Mouse (Mus musculus) megakaryocyte, adult 5-6 weeks (primary cell): ENCODE measurements around the gene Upb1. TPM values are rescaled to one million over a fixed set of nuclear protein-coding genes. Genes with fewer than 3 reads are reported as not detected.
A peak's percentile ranks its signal among the peaks of the same experiment; 100 is the strongest.

ENCODE experiments used
- ATAC-seq: 2 replicates; pipeline ENCODE4 v1.8.0; 2016; ENCODE audit warnings: mild to moderate bottlenecking, inconsistent platforms; ENCODE audit not compliant: poor library complexity, severe bottlenecking
- total RNA-seq, 2 experiments: library from RNA; stranded (forward) in 1 of 2; stranded (reverse) in 1 of 2; fragments of 153-499, 151-499 nt in 1 of 2; fragments of 221-1000, 200-1000 nt in 1 of 2; gene quantifications; 2 replicates each; pipeline versions ENCODE4 v1.2.3 to v1.2.4; 2015 to 2017

The Upb1 gene
- total RNA-seq, 2 experiments from 2014 or later: 18.1 to 33.3 TPM

DNA sequence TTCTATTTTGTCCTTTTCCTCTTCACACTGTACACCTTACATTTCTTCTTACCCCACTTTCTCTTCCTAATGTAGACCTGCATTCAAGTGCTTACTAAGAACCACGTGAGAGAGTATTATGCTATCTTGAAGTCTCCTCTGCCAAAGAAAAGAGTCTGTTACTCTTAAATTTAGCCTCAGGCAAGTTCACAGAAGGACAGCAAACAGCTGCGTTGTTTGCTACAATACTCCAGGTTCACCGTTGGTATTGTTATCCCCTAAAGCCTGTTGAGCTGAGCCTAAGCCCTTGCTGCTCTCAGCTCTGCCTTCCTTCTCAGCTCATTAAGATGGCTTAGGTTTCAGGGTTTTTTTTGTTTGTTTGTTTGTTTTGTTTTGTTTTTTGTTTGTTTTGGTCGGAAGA, 17.8 kb downstream of the Upb1 start:
- ATAC-seq: no peak

- ATAC-seq: peak; percentile 26; the same call in 1 of the 2 replicates
Measured at GRCm38 (mm10) chr10:75424498-75424901, 23.6 kb downstream of the Upb1 start.

DNA sequence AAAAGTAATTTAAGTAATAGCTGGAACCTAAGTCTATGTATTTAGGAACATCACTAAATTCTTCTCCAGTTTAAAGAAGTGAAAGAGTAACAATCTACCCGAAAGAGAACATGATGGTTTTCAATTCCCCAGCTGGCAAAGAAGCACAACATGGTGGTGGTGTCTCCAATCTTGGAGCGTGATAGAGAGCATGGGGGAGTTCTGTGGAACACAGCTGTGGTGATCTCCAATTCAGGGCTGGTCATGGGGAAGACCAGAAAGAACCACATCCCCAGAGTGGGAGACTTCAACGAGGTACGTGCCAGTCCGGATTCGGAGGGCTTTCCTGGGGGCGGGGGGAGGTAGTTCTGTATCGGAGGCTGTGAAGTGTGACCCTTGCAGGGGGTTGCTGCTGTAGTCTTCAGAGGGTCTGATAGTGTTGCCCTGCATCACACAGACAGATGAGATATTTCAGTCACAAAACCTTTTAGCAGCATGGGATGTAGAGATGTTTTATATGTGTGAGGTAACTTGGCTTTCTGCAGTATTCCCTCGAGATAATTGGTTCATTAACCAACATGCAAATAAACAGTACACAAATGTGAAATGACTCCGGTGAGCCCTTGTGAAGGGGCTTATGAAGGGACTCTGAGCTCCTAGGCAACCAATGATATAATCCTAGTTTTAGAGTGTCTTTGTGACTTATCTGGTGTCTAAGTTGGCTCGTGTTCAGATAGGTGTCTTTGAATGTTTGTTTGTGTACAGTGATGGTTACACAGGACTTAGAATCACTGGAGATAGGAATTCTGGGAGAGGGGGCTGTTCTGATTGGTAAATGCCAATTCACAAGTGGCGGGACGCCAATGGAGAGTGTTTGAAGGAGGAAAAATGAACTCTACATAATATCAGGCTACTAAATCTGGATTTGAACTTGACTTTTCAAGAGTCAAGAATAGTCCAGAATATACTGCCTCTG, 27.4 kb downstream of the Upb1 start:
- ATAC-seq: no peak

DNA sequence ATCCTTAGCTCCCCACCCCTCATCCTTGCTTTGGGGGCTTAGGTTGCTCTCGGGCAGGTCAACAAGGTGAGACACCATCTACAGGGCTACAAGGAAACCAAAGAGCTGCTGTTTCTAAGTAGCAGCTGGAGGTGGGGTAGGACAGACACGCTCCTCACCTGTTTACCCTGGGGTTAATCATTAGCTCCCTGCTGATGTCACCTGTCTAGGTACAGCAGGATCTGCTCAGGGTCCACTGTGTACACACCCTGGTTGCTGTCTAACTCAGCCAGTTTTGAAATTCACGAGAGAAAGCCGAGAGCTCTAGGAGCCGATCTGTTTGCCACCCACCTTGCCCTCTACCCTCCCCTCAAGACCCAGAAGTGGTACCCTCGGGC, 28.1 kb downstream of the Upb1 start:
- no peak for ATAC-seq

- ATAC-seq: peak; percentile 83
Measured at GRCm38 (mm10) chr10:75429522-75430146, 28.7 kb downstream of the Upb1 start.

DNA sequence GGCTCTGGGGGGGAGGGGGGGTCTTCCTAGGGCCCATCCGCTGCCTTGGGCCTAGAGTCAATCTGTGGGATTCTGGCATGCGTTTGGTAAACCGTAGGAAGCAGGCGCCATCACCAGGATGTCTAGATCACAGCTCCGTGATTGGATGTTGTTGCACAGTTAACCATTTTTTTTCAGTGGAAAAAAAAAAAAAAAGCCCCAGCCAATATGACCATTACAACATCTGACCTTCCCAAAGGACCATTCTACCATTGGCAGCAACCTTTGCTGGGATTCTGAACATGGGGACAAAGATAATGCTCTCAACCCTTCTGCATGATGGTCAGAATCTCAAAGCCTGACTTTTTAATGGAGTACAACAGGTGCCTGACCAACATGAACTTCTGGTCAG, 29.2 kb downstream of the Upb1 start:
- ATAC-seq: no peak

DNA sequence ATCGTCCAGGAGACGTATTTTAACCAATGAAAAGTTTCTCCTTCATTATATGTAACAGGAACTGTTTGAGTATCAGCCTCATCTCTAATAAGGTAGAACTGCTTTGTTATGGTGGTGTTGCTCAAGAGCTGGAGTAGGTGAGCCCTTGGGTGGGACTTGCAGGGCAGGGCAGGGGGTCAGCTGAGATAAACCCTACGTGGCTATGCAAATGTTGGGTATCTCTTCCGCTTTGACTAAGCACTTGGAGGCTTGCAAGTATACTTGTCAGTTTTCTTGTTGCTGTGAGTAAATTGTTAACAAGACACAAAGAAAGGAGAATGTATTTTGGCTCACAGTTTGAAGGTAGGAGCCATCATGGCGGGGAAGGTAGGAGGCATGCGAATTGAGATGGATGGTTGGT, 29.7 kb downstream of the Upb1 start:
- ATAC-seq: no peak

GRCm38 (mm10) chr10:75436604-75437217, 35.8 kb downstream of the Upb1 start:
- ATAC-seq: peak; percentile 83

DNA sequence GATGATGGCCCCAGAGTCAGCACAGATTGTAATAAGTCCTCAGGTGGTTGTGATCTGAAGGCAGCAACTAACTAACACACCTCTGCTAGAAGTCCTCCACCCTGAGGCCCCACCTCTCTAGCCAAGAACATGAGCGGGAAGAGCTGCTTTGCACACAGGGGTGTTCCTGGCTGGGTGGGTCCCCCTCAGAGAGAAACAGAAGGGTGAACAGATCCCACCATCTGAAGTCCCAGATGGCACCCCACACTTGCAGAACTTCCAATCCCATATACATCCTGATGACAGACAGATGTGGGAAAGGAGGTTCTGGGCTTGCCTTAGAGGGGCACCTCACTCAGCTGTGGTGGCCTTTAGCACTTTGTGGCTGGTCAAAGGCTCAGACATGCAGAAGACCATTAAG, 36.4 kb downstream of the Upb1 start:
- ATAC-seq: no peak

DNA sequence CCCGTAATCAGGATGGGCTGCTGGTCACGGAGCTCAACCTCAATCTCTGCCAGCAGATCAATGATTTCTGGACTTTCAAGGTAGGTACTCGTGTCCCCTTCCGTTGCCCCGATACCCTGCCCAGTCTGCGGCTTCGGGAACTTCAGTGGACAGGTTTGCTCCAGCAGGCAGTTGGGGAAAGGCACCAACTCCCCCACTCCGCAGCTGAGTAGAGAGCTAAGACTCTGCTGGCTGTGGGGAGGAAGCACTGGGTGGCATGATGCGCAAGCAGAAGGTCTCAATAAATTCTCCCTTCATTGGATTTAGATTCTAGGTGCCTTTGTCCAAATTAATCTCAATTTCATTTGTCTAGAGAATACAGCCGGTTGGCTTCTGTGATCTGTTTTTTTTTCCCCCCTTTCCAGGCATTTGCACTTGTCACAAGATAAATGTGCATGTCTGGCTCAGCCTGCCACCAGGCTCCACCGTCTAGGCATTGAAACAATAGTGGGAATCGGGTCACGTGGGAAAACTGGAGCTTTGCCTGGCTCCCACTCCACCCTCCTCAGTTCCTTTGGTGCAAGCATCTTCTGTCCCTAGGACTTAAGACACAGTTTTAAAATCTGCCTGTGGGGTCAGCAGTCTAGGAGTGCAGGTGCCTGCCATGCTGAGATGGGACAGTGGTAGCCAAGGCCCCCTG, 37.4 kb downstream of the Upb1 start:
- ATAC-seq: no peak

GRCm38 (mm10) chr10:75439211-75439811, 38.4 kb downstream of the Upb1 start:
- ATAC-seq: 0 out of 2 replicates have a peak, but pooled peaks have one; percentile 29

GRCm38 (mm10) chr10:75440756-75441155, 39.8 kb downstream of the Upb1 start:
- no peak for ATAC-seq

DNA sequence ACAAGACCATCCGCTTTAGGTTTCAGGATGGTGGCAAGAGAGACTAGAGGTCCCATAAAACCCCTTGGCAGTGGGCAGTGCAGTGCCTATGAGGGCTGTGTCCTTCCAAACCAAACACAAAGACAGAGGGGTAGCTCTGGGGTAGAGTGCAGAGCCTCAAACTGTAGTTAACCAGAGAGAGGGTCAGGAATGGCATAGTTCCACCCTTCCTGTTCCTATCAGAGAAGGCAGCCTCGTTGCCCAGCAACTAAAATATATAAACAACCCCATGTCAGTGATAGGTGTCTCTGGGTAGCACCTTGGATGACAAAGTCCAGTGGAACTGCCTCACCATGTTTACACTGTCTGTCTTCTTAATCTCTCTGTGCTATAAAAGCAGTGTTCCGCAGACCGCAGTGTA, 40.9 kb downstream of the Upb1 start:
- ATAC-seq: no peak

- no peak for ATAC-seq
Measured at GRCm38 (mm10) chr10:75443017-75443416, 42.1 kb downstream of the Upb1 start.

- no peak for ATAC-seq
Measured at GRCm38 (mm10) chr10:75444111-75444826, 43.4 kb downstream of the Upb1 start.

GRCm38 (mm10) chr10:75445030-75445429, 44.1 kb downstream of the Upb1 start:
- ATAC-seq: no peak

GRCm38 (mm10) chr10:75446501-75447083, 45.7 kb downstream of the Upb1 start:
- no peak for ATAC-seq

DNA sequence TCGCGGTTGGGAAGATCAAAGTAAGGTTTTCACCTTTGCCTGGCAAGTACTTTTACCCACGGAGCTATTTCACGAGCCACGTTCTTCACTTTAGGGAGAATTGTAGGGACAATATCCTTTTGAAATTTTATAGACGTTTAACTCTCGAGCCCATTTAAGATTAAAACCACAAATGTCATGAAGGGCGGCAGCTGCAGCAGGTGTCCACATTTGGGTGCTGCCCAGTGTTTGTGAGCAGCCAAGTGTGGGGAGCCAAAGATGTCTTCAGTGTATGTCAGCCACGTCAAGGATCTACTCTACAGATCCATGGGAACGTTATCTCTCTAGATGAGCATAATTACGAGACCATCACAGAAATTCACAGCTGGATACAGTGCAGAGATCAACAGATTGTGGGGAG, 46.6 kb downstream of the Upb1 start:
- ATAC-seq: no peak

DNA sequence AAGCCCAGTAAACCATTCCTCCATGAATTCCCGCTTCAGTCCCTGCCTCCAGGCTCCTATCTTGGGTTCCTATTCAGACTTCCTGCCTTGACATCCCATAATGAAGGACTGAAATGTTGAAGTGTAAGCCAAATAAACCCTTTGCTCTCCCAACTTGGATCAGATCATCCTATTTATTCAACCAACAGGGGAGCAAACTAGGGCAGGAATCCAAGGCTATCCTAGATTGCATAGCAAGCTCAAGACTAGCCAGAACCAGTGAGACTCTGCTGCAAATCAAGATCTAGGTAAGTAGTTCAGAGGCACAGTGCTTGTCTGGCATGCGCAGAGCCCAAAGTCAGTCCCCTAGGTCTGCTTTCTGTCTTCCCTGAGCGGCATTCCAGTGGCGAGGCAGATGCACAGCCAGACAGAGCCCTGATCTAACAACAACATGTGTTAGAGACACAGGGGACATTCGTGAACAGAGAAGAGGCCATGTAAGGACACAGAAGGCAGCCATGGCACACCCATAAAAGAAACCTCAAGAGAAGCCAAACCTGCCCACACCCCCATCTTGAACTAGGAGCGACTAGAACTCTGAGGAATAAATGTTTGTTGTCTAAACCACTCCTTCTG, 48.0 kb downstream of the Upb1 start:
- ATAC-seq: no peak; the same call in 1 of the 2 replicates
